Mouse (Mus musculus): ENCODE measurements at regions not wholly inside any gene's neighbourhood (a gene's known extent, or its start where the extent isn't known, plus 50 kb on each side); places are given as distances from the start of the nearest gene placed in this dataset.

DNA sequence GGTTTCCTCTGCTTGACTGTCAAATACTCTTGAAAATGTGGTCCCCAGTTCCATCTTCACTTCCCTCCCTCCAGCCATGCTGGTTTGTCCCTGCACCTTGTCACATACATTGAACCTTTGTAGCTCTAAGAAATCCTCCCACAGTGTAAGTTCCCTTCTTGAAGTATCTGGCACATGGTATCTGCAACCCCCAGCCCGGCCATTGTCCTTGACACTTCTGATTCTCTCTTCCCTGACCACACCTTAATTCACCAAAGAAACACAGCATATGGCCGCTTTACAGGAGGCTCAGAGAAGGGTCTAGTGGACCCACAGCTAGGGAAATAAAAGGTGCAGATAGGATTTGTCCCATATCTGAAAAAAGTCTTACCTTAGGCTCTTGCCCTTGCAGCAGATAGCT lies 133.9 kb upstream of the Gli2 start:
- DNase-seq, result no peak

GRCm38 (mm10) chr1:119186856-119187255 lies 133.4 kb upstream of the Gli2 start:
- no peak for DNase-seq

GRCm38 (mm10) chr1:119183558-119184270 lies 130.3 kb upstream of the Gli2 start:
- DNase-seq, result no peak

DNA sequence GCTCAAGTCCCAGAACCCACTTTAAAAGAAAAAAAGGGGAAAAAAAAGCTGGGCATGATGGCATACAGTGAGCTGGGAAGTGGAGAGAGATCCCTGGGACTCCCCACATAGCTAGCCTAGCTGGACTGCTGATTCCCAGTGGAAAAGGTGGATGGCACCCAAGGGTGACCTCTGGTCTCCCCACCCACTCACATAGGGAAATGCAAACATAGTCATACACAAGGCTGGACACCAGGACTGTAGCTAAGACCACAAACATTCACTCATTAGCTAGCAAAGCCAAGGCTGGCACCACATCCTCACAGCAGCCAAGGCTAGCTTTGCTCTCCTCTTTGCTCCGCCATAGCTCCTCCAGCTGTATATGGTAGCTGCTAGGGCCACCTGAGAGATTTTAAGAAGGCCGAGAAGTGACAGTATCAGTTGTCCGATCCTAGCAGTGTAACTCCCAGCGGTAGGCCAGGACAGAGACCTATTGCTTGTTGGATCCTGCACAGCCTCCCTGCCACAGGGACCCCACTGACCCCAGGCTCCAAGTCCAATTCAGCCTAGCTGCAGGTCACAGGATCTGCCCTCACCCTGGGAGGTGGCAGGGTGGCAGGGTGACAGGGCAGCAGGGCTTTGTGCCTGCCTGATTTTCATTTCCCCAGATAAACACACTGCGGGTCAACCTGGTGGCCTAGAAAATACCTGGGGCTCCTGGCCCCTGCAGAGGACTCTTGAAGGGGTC lies 119.8 kb upstream of the Gli2 start:
- DNase-seq, result no peak

DNA sequence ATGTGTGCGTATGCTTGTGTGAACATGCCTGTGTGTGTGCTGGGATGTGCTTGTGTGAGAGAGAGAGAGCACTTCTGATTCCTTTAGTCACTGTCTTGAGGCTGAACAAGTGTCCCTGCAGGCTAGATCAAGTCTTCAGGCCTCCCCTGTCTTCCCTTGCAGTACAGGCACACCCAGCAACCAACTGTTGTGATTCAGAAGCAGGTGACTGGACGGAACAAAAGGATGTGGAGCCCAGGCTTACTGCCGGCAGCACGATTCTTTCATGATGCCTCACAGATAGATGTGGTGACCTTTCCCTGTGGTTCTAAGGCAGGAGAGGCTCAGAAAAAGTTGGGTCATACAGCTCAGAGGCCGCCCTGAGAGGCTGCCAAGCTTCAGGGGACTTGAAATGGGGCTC lies 114.0 kb upstream of the Gli2 start:
- no peak for DNase-seq

DNA sequence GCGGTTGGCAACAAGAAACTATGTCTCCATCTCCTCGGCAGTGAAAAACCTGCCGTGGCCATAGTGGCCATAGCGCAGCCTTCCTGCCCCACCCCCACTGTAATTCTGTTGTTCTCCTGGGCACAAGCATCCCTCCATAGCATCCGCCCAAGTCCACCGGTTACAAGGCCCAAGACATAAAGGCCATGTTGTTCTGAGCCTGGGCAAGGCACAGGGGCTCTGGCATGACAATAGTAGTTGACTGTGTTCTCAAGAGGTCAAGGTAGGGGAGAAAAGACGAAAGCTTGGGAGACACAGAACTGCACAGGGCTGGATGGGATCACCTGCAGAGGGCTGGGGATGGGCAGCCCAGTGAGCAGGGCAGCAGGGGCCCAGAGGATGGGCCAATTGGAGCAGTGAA lies 112.9 kb upstream of the Gli2 start:
- no peak for DNase-seq

DNA sequence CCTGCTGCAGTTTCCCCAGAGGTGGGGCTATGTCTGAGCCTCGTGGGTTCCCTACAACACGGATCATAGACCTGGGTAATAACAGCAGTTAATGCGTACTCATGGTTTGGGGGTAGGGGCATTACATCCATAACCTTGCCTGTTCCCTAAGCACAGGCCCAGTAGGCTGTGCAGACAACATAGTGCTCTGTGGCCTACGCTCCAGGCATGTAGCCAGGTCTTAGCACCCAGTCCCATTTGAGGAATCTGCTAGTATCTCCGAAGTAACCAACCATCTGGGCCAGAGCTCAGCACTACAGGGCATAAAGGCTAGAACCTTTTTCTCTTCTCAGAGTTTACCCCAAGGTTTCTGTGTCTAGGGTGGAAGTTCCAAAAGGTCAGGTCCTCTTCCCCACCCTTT lies 111.4 kb upstream of the Gli2 start:
- no peak for DNase-seq

GRCm38 (mm10) chr1:119163846-119164245 lies 110.4 kb upstream of the Gli2 start:
- no peak for DNase-seq

GRCm38 (mm10) chr1:119163114-119163740 lies 109.8 kb upstream of the Gli2 start:
- no peak for DNase-seq

GRCm38 (mm10) chr1:119161751-119162150 lies 108.3 kb upstream of the Gli2 start:
- no peak for DNase-seq

DNA sequence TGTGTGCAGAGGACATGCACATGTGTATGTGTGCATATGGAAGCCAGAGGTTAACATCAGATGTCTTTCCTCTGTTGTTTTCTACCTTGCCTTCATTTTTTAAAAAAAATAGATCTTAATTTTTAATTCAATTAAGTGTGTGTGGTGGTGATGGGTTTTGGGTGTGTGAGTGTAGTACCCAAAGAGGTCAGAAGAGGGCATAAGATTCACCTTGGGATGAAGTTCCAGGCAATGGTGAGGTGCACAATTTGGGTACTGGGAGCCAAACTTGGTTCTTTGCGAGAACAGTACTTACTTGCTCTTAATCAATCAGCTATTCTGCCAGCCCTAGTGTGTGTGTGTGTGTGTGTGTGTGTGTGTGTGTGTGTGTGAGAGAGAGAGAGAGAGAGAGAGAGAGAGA lies 106.9 kb upstream of the Gli2 start:
- DNase-seq, result no peak

DNA sequence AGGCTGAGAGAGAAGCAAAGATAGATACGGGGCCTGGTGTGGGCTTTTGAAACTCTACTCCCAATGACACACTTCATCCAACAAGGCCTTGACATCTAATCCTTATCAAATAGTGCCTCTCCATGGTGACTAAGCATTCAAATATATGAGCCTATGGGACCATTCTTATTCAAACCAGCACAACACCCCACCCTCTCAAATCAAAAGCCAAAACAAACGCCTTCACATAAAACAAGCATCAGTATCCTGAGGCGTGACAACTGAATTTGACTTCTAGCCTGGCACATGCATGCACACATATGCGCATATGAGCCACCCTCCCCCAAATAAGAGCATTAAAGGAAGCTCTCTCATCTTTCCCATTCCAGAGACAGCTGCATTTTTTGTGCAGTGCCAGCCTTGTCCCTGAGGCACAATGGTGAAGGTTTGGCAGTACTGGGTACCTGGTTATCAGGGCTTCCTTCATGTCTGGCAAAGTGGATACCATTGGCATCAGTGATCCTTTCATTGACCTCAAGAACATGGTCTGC lies 103.8 kb upstream of the Gli2 start:
- no peak for DNase-seq

DNA sequence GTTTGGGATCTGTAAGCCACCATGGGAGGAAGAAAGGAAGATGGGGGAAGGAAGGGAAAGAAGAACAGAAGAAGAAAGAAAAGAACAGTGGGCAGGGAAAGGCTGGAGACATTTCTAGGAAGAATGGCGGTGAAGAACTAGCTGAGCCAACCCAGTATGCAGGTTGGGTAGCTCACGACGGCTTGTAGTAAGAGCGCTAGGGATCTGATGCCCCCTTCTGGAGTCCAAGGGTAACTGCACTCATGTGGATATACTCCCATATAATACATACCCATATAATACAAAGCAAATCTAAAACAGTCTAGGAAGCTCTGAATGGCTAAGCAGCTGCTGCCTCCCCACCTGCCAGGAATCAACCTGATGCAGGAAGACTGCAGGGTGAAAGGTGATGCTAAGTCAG lies 100.2 kb upstream of the Gli2 start:
- DNase-seq, result no peak

- DNase-seq, result no peak
Measured at GRCm38 (mm10) chr1:119152776-119153175, 99.4 kb upstream of the Gli2 start.

DNA sequence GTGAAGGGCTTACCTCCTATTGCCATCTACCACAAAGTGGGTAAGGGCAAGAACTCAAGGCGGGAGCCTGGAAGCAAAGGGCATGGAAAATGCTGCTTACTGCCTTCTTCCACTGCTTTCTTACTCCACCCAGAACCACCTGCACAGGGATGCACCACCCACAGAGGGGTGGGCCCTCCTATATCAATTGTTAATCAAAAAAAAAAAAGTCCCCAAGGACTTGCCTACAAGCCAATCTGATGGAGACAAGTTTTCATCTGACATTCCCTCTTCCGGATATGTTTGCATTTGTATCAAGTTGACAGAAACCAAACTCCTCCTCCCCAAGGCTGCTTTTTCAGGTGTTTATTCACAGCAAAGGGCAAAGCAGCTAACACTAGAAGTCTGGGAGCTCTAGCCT lies 94.1 kb upstream of the Gli2 start:
- DNase-seq, result no peak

GRCm38 (mm10) chr1:119143808-119144207 lies 90.4 kb upstream of the Gli2 start:
- DNase-seq, result no peak

DNA sequence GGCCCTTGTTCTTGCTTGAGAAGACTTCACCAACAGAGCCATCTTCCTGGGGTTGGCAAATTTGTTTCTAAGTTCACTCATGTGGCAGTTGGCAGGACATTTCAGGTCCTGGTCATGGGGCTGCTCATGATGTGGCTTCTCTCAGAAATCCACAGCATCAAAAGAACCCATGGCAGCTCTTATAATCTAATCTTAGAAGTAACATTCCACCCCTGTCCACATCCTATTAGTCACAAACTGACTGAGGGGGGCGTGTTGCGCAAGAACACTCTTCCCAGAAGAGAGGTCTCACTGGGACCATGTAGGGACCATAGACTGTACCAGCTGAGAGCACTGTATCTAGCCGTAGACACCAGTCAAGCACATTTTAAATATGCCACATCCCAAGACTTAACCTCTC lies 75.6 kb upstream of the Gli2 start:
- no peak for DNase-seq

- no peak for DNase-seq
Measured at GRCm38 (mm10) chr1:119125561-119125960, 72.1 kb upstream of the Gli2 start.

GRCm38 (mm10) chr1:119124798-119125197 lies 71.4 kb upstream of the Gli2 start:
- DNase-seq, result no peak

DNA sequence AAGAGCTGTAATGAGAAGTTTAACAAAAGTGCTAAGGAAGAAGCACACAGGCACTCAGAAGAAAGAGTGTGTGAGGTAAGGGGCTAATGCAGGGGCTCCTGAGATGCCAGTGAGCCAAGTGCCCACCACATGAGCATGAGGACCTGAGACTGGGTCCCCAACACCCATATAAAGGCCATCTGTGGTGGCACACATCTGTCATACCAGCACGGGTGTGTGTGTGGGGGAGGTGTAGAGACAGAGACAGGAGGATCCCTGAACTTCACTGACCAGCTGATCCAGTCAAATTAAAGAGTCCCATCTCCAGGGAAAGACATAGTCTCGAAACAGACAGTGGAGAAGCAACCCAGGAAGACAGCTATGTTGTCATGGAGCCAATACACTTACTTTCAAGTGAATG lies 70.6 kb upstream of the Gli2 start:
- DNase-seq, result no peak

DNA sequence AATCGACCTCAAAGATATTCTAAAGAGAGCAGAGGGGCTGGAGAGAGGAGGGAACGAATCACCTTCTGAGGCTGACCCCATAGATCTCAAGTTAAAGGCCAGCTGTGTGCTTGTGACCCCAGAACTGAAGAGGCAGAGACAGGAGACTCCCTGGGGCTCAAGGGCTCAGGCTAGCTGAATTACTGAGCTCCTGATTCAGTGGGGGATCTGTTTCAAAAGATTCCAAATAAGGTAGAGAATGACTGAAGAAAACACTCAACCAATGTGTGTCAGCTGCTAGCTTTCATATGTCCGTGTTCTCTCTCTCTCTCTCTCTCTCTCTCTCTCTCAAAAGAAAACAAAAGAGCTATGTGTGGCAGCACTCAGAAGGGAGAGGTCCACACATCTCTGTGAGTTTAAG lies 70.0 kb upstream of the Gli2 start:
- DNase-seq, result no peak

GRCm38 (mm10) chr1:119122975-119123374 lies 69.6 kb upstream of the Gli2 start:
- DNase-seq, result no peak

- no peak for DNase-seq
Measured at GRCm38 (mm10) chr1:119119863-119120569, 66.6 kb upstream of the Gli2 start.
